Mouse (Mus musculus) lung, postnatal 0 days (tissue): ENCODE measurements around the gene Pif1. TPM values are rescaled to one million over a fixed set of nuclear protein-coding genes. Genes with fewer than 3 reads are reported as not detected.

Experiments
- ATAC-seq: fragments of 200-750 bp; cut with Nextera tagmentation; 2 replicates; pipeline ENCODE4 v1.8.0; 2017; ENCODE audit warnings: moderate library complexity
- DNase-seq: peaks from one replicate; pipeline ENCODE4 v3.0.0-alpha.2; 2016; ENCODE audit warnings: low spot score
- H3K27ac ChIP-seq: fragments of 300-500 bp; sonication (generic); 2 replicates; pipeline ENCODE4 v1.5.1; 2014; ENCODE audit warnings: antibody characterized with exemption, mild to moderate bottlenecking, low read length, mixed read lengths
- H3K27me3 ChIP-seq: fragments of 300-500 bp; sonication (generic); replicated peaks from 2 replicates; pipeline ENCODE4 v1.6.1; 2014; ENCODE audit warnings: low read length, mixed read lengths; ENCODE audit not compliant: insufficient read depth
- H3K36me3 ChIP-seq: fragments of 300-500 bp; sonication (generic); 2 replicates; pipeline ENCODE4 v1.6.1; 2014; ENCODE audit warnings: low read length, mixed read lengths; ENCODE audit not compliant: insufficient read depth
- H3K4me1 ChIP-seq: fragments of 300-500 bp; sonication (generic); 2 replicates; pipeline ENCODE4 v1.6.1; 2014; ENCODE audit warnings: antibody characterized with exemption, low read depth, low read length, mixed read lengths; ENCODE audit not compliant: insufficient read depth
- H3K4me2 ChIP-seq: fragments of 300-500 bp; sonication (generic); replicated peaks from 2 replicates; pipeline ENCODE4 v1.6.1; 2014; ENCODE audit warnings: low read depth, mild to moderate bottlenecking, low read length, moderate library complexity, mixed read lengths
- H3K4me3 ChIP-seq: fragments of 300-500 bp; sonication (generic); 2 replicates; pipeline ENCODE4 v1.5.1; 2014; ENCODE audit warnings: low read depth, low read length
- H3K9ac ChIP-seq: fragments of 300-500 bp; sonication (generic); replicated peaks from 2 replicates; pipeline ENCODE4 v1.6.1; 2014; ENCODE audit warnings: low read depth, mild to moderate bottlenecking
- H3K9me3 ChIP-seq: fragments of 300-500 bp; sonication (generic); 2 replicates; pipeline ENCODE4 v1.6.1; 2016; ENCODE audit warnings: low read length, mixed read lengths
- CTCF ChIP-seq: IDR thresholded peaks from 2 replicates; pipeline ENCODE4 v1.5.1; 2016; ENCODE audit warnings: antibody characterized with exemption, mild to moderate bottlenecking
- EP300 ChIP-seq: IDR thresholded peaks from 2 replicates; pipeline ENCODE4 v1.6.1; 2016; ENCODE audit warnings: antibody characterized with exemption, mild to moderate bottlenecking, control low read depth
- WGBS: fragments of 180-500 bp; shearing (Covaris S2); extraction: QIAGEN DNeasy Blood & Tissue Kit; methylation state at CpG from one replicate; pipeline ENCODE4 v1.1.7; 2014; 5-methylcytosine and 5-hydroxymethylcytosine counted together
- polyA plus RNA-seq: library from polyadenylated mRNA; unstranded; fragments of >200 nt; fragmentation: Nextera tagmentation; extraction: Ambion mirVana; gene quantifications from 2 replicates; pipeline ENCODE4 v1.2.1, GENCODE M21; 2015

The Pif1 gene
- polyA plus RNA-seq, 1 experiment from 2014 or later: 0.87 TPM

GRCm38 (mm10) chr9:65549643-65550042 is 37.3 kb upstream of the Pif1 start:
- WGBS: 71% methylated on average over 5 of the region's 5 CpGs
- Histone ChIP-seq H3K27ac (no peak overlapping the region), H3K9ac (no peak overlapping the region), H3K9me3 (no peaks in the 10 kb centered on the region), H3K4me1 (peaks cover 23% of the 10 kb centered on the region), H3K4me2 (no peak overlapping the region), H3K4me3 (no peak overlapping the region), H3K36me3 (no peaks in the 10 kb centered on the region), H3K27me3 (no peaks in the 10 kb centered on the region)
- TF ChIP-seq EP300: no peak
- TF ChIP-seq CTCF: no peak
- DNase-seq (no peak), ATAC-seq (no peak)

GRCm38 (mm10) chr9:65550079-65550831 is 36.7 kb upstream of the Pif1 start:
- DNase-seq (no peak), ATAC-seq (peak; percentile 9; the same call in 1 of the 2 replicates)
- Histone ChIP-seq H3K9me3 (no peaks in the 10 kb centered on the region), H3K4me3 (no peak overlapping the region), H3K4me2 (no peak overlapping the region), H3K36me3 (no peaks in the 10 kb centered on the region), H3K4me1 (peaks cover 26% of the 10 kb centered on the region), H3K27me3 (no peaks in the 10 kb centered on the region), H3K9ac (no peak overlapping the region), H3K27ac (peak overlapping the region; percentile 85)
- no peak for TF ChIP-seq EP300
- TF ChIP-seq CTCF: no peak
- 12% methylated on average over 7 of the region's 7 CpGs for WGBS

- Histone ChIP-seq H3K4me1 (peaks cover 26% of the 10 kb centered on the region), H3K36me3 (no peaks in the 10 kb centered on the region), H3K27ac (peak overlapping the region; percentile 85), H3K4me3 (no peak overlapping the region), H3K27me3 (no peaks in the 10 kb centered on the region), H3K4me2 (no peak overlapping the region), H3K9me3 (no peaks in the 10 kb centered on the region), H3K9ac (no peak overlapping the region)
- no peak; the same call in 1 of the 2 replicates for TF ChIP-seq EP300
- no peak for TF ChIP-seq CTCF
- WGBS: 17% methylated on average over 5 of the region's 5 CpGs
- ATAC-seq (peak; percentile 87), DNase-seq (peak; percentile 95)
Observed at GRCm38 (mm10) chr9:65551035-65551434, 35.9 kb upstream of the Pif1 start.

- Histone ChIP-seq H3K9me3 (no peaks in the 10 kb centered on the region), H3K4me2 (no peak overlapping the region), H3K9ac (no peak overlapping the region), H3K27ac (no peak overlapping the region), H3K27me3 (no peaks in the 10 kb centered on the region), H3K4me3 (no peak overlapping the region), H3K36me3 (peaks cover 5% of the 10 kb centered on the region; the same call in 1 of the 2 replicates), H3K4me1 (peaks cover 26% of the 10 kb centered on the region)
- no peak for TF ChIP-seq EP300
- no peak for TF ChIP-seq CTCF
- 73% methylated on average over 5 of the region's 5 CpGs for WGBS
- ATAC-seq: no peak
- DNase-seq: no peak
Observed at GRCm38 (mm10) chr9:65552141-65552540, 34.8 kb upstream of the Pif1 start.

GRCm38 (mm10) chr9:65552711-65553110 is 34.2 kb upstream of the Pif1 start:
- Histone ChIP-seq H3K9me3 (no peaks in the 10 kb centered on the region), H3K36me3 (peaks cover 5% of the 10 kb centered on the region; the same call in 1 of the 2 replicates), H3K4me2 (no peak overlapping the region), H3K9ac (no peak overlapping the region), H3K27ac (no peak overlapping the region), H3K4me3 (no peak overlapping the region), H3K4me1 (peaks cover 26% of the 10 kb centered on the region), H3K27me3 (no peaks in the 10 kb centered on the region)
- ATAC-seq: no peak
- WGBS: 91% methylated on average over 2 of the region's 2 CpGs
- TF ChIP-seq EP300: no peak
- TF ChIP-seq CTCF: no peak
- DNase-seq: no peak

- Histone ChIP-seq H3K9me3 (no peaks in the 10 kb centered on the region), H3K27ac (peak overlapping the region; percentile 62), H3K4me3 (no peak overlapping the region), H3K9ac (no peak overlapping the region), H3K4me1 (peaks cover 22% of the 10 kb centered on the region), H3K36me3 (peaks cover 14% of the 10 kb centered on the region; the same call in 1 of the 2 replicates), H3K4me2 (no peak overlapping the region), H3K27me3 (no peaks in the 10 kb centered on the region)
- peak; percentile 50; the same call in 1 of the 2 replicates for TF ChIP-seq EP300
- TF ChIP-seq CTCF: no peak
- DNase-seq (peak; percentile 92), ATAC-seq (peak; percentile 69)
- 14% methylated on average over 5 of the region's 5 CpGs for WGBS
Observed at GRCm38 (mm10) chr9:65555001-65555405, 32.0 kb upstream of the Pif1 start.
